Mouse (Mus musculus): ENCODE measurements at regions not wholly inside any gene's neighbourhood (a gene's known extent, or its start where the extent isn't known, plus 50 kb on each side); places are given as distances from the start of the nearest gene placed in this dataset.

GRCm38 (mm10) chr6:140197113-140197675, 155.9 kb upstream of the Plcz1 start:
- H3K9me3 ChIP-seq (ENCODE audit: low read length) = no peaks in the 10 kb centered on the region
- 72% methylated on average over 8 of the region's 8 CpGs for WGBS
- H3K27ac ChIP-seq (ENCODE audit: low read depth, low read length) = no peak overlapping the region
- H3K27me3 ChIP-seq (ENCODE audit: insufficient read depth, low read length) = no peaks in the 10 kb centered on the region
- no peak overlapping the region for H3K9ac ChIP-seq
- DNase-seq (no peak), ATAC-seq (no peak)
- no peak overlapping the region for H3K4me3 ChIP-seq (ENCODE audit: low read depth, low read length)
- H3K4me1 ChIP-seq (ENCODE audit: insufficient read depth) = no peaks in the 10 kb centered on the region
- H3K36me3 ChIP-seq (ENCODE audit: insufficient read depth) = no peaks in the 10 kb centered on the region
- TF ChIP-seq CTCF (IDR thresholded peaks at IDR 0.05; ENCODE audit: low read depth) = no peak
- no peak overlapping the region for H3K4me2 ChIP-seq (ENCODE audit: low read depth)

- DNase-seq = no peak
- WGBS = 91% methylated on average over 2 of the region's 2 CpGs
- Histone ChIP-seq H3K36me3 (ENCODE audit: insufficient read depth) (no peaks in the 10 kb centered on the region), H3K4me2 (ENCODE audit: low read depth) (no peak overlapping the region), H3K9ac (no peak overlapping the region), H3K27me3 (ENCODE audit: insufficient read depth, low read length) (no peaks in the 10 kb centered on the region), H3K27ac (ENCODE audit: low read depth, low read length) (no peak overlapping the region), H3K4me3 (ENCODE audit: low read depth, low read length) (no peak overlapping the region), H3K4me1 (ENCODE audit: insufficient read depth) (no peaks in the 10 kb centered on the region), H3K9me3 (ENCODE audit: low read length) (no peaks in the 10 kb centered on the region)
- no peak for ATAC-seq
- no peak for TF ChIP-seq CTCF (IDR thresholded peaks at IDR 0.05; ENCODE audit: low read depth)
Observed at GRCm38 (mm10) chr6:140194276-140194675, 153.0 kb upstream of the Plcz1 start.

GRCm38 (mm10) chr6:140193084-140193939, 152.1 kb upstream of the Plcz1 start:
- DNase-seq (peak; percentile 50), ATAC-seq (peak; percentile 65)
- Histone ChIP-seq H3K9me3 (ENCODE audit: low read length) (no peaks in the 10 kb centered on the region), H3K4me1 (ENCODE audit: insufficient read depth) (no peaks in the 10 kb centered on the region), H3K27ac (ENCODE audit: low read depth, low read length) (no peak overlapping the region), H3K4me3 (ENCODE audit: low read depth, low read length) (no peak overlapping the region), H3K9ac (no peak overlapping the region), H3K27me3 (ENCODE audit: insufficient read depth, low read length) (no peaks in the 10 kb centered on the region), H3K4me2 (ENCODE audit: low read depth) (no peak overlapping the region), H3K36me3 (ENCODE audit: insufficient read depth) (no peaks in the 10 kb centered on the region)
- WGBS = 33% methylated on average over 9 of the region's 9 CpGs
- TF ChIP-seq CTCF (IDR thresholded peaks at IDR 0.05; ENCODE audit: low read depth) = no peak

DNA sequence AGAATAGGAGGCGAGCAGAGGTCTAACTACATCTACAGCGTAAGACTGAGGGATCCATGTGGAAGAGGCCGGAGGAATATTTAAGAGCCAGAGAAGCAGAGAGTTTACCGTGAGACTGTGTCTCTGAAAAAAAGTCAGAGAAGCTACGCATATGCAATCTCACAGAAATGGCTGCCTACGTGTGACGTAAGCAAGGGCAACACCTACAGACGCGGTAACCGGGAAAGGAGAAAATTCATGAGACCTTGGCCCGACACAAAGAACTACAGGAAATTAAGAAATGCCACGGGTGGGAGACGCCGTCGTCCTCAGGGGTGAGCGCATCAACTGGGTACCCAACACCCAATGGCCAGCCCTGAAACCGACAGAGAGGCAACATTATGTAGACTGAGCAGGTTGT, 151.3 kb upstream of the Plcz1 start:
- 88% methylated on average over 17 of the region's 17 CpGs for WGBS
- DNase-seq = no peak
- H3K9me3 ChIP-seq (ENCODE audit: low read length) = no peaks in the 10 kb centered on the region

GRCm38 (mm10) chr6:140191341-140191740, 150.1 kb upstream of the Plcz1 start:
- ATAC-seq (no peak), DNase-seq (no peak)
- no peak for TF ChIP-seq CTCF (IDR thresholded peaks at IDR 0.05; ENCODE audit: low read depth)
- Histone ChIP-seq H3K4me1 (ENCODE audit: insufficient read depth) (no peaks in the 10 kb centered on the region), H3K27me3 (ENCODE audit: insufficient read depth, low read length) (no peaks in the 10 kb centered on the region), H3K4me2 (ENCODE audit: low read depth) (no peak overlapping the region), H3K4me3 (ENCODE audit: low read depth, low read length) (no peak overlapping the region), H3K27ac (ENCODE audit: low read depth, low read length) (no peak overlapping the region), H3K36me3 (ENCODE audit: insufficient read depth) (no peaks in the 10 kb centered on the region), H3K9me3 (ENCODE audit: low read length) (no peaks in the 10 kb centered on the region), H3K9ac (no peak overlapping the region)
- 90% methylated on average over 4 of the region's 4 CpGs for WGBS

More for the DNA sequence above, 151.3 kb upstream of the Plcz1 start:
- TF ChIP-seq CTCF (IDR thresholded peaks at IDR 0.05; ENCODE audit: low read depth) = no peak
- ATAC-seq = no peak
- Histone ChIP-seq H3K36me3 (ENCODE audit: insufficient read depth) (no peaks in the 10 kb centered on the region), H3K4me2 (ENCODE audit: low read depth) (no peak overlapping the region), H3K4me1 (ENCODE audit: insufficient read depth) (no peaks in the 10 kb centered on the region), H3K9ac (no peak overlapping the region), H3K27ac (ENCODE audit: low read depth, low read length) (no peak overlapping the region), H3K27me3 (ENCODE audit: insufficient read depth, low read length) (no peaks in the 10 kb centered on the region), H3K4me3 (ENCODE audit: low read depth, low read length) (no peak overlapping the region)

DNA sequence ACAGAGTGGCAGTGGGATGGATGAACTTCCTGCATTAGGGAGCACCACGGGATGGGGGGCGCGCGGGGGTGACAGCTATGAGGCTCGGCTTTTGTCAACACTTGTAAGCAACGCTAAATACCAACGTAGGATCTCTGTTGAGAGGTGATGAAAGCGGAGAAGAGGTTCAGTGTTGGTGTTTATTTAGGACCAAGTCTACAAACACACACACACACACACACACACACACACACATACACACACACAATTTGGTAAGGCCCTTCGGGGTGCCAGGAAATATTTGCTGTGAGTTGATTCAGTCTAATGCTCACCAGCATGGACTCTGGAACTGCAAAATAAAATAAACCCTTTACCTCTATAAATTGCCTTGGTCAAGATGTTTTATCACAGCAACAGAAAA, 148.3 kb upstream of the Plcz1 start:
- no peaks in the 10 kb centered on the region for H3K4me1 ChIP-seq (ENCODE audit: insufficient read depth)
- 93% methylated on average over 9 of the region's 9 CpGs for WGBS
- no peaks in the 10 kb centered on the region for H3K27me3 ChIP-seq (ENCODE audit: insufficient read depth, low read length)
- H3K36me3 ChIP-seq (ENCODE audit: insufficient read depth) = no peaks in the 10 kb centered on the region
- no peaks in the 10 kb centered on the region for H3K9me3 ChIP-seq (ENCODE audit: low read length)
- DNase-seq = no peak
- no peak for ATAC-seq
- TF ChIP-seq CTCF (IDR thresholded peaks at IDR 0.05; ENCODE audit: low read depth) = no peak
- no peak overlapping the region for H3K27ac ChIP-seq (ENCODE audit: low read depth, low read length)
- H3K9ac ChIP-seq = no peak overlapping the region
- H3K4me3 ChIP-seq (ENCODE audit: low read depth, low read length) = no peak overlapping the region
- no peak overlapping the region for H3K4me2 ChIP-seq (ENCODE audit: low read depth)

GRCm38 (mm10) chr6:140187733-140188132, 146.5 kb upstream of the Plcz1 start:
- ATAC-seq (no peak), DNase-seq (no peak)
- TF ChIP-seq CTCF (IDR thresholded peaks at IDR 0.05; ENCODE audit: low read depth) = no peak

More at GRCm38 (mm10) chr6:140187733-140188132, 146.5 kb upstream of the Plcz1 start:
- Histone ChIP-seq H3K9me3 (ENCODE audit: low read length) (no peaks in the 10 kb centered on the region), H3K4me2 (ENCODE audit: low read depth) (no peak overlapping the region), H3K27me3 (ENCODE audit: insufficient read depth, low read length) (no peaks in the 10 kb centered on the region), H3K4me3 (ENCODE audit: low read depth, low read length) (no peak overlapping the region), H3K9ac (no peak overlapping the region), H3K4me1 (ENCODE audit: insufficient read depth) (no peaks in the 10 kb centered on the region), H3K27ac (ENCODE audit: low read depth, low read length) (no peak overlapping the region), H3K36me3 (ENCODE audit: insufficient read depth) (no peaks in the 10 kb centered on the region)
- WGBS = 93% methylated on average over 3 of the region's 3 CpGs
